Mouse (Mus musculus) kidney, adult 2 months (tissue): ENCODE measurements around the gene Zfp746. TPM values are rescaled to one million over a fixed set of nuclear protein-coding genes. Genes with fewer than 3 reads are reported as not detected.
"Not testable (repeated sequence)": the region's sequence is repeated elsewhere in the genome, so short reads cannot be mapped to it uniquely, and the experiment has no call there.

ENCODE experiments used
- DNase-seq: peaks from one replicate; pipeline ENCODE4 v3.0.0; 2021
- H3K27ac ChIP-seq: fragments of 200-500 bp; 2 replicates; pipeline ENCODE4 v1.5.1; 2012; ENCODE audit warnings: low read depth, low read length, control low read depth, inconsistent platforms; ENCODE audit not compliant: insufficient read depth
- H3K27me3 ChIP-seq: fragments of 200-500 bp; replicated peaks from 2 replicates; pipeline ENCODE4 v1.6.1; 2012; ENCODE audit warnings: mild to moderate bottlenecking, moderate library complexity, low read length, inconsistent platforms; ENCODE audit not compliant: control insufficient read depth, insufficient read depth
- H3K36me3 ChIP-seq: fragments of 200-500 bp; 2 replicates; pipeline ENCODE4 v1.6.1; 2012; ENCODE audit warnings: mild to moderate bottlenecking, moderate library complexity, low read length, inconsistent platforms; ENCODE audit not compliant: control insufficient read depth, insufficient read depth
- H3K4me1 ChIP-seq: fragments of 200-500 bp; 2 replicates; pipeline ENCODE4 v1.6.1; 2011; ENCODE audit warnings: low read length; ENCODE audit not compliant: control insufficient read depth, insufficient read depth
- H3K4me3 ChIP-seq: fragments of 200-500 bp; 2 replicates; pipeline ENCODE4 v1.5.1; 2011; ENCODE audit warnings: mild to moderate bottlenecking, low read depth, low read length, control low read depth; ENCODE audit not compliant: insufficient read depth
- CTCF ChIP-seq: fragments of 200-500 bp; conservative IDR thresholded peaks from 2 replicates; pipeline ENCODE4 v1.5.1; 2011; ENCODE audit warnings: low read depth, mild to moderate bottlenecking, control low read depth, low read length, moderate library complexity, mixed read lengths; ENCODE audit not compliant: insufficient read depth, insufficient read length
- POLR2A ChIP-seq: fragments of 200-500 bp; IDR thresholded peaks from one replicate; pipeline ENCODE4 v1.6.1; 2011; ENCODE audit warnings: low read depth, low read length, control low read depth
- WGBS: fragments of 180-500 bp; shearing (Covaris S2); methylation state at CpG from one replicate; pipeline ENCODE4 v1.1.7; 2018; 5-methylcytosine and 5-hydroxymethylcytosine counted together
- polyA plus RNA-seq: library from polyadenylated mRNA; depleted of rRNA; stranded (reverse); fragments of >200 nt; gene quantifications from 2 replicates; pipeline ENCODE4 v1.2.3, GENCODE M21; 2012; rRNA removed

Zfp746 gene
- 14.8 and 17.4 TPM in 2 replicates for polyA plus RNA-seq

GRCm38 (mm10) chr6:48086471-48086878 is at the start of gene Zfp746:
Gene Zfp746 (minus strand): TSS chr6:48086593.
- H3K27ac ChIP-seq: peak within 1 kb of the TSS; percentile 76
- TF ChIP-seq POLR2A (peak; percentile 4), CTCF (peak; percentile 71)
- DNase-seq: peak; percentile 94
- H3K4me3 ChIP-seq: peak within 1 kb of the TSS; percentile 86
- H3K27me3 ChIP-seq: no peaks in the 10 kb centered on the region
- H3K36me3 ChIP-seq: no peaks in the 10 kb centered on the region; the same call in 1 of the 2 replicates
- peaks cover 10% of the 10 kb centered on the region for H3K4me1 ChIP-seq
- WGBS: under 1% methylated on average over 53 of the region's 53 CpGs

- not testable (repeated sequence) for DNase-seq, H3K27ac ChIP-seq, H3K4me3 ChIP-seq, H3K36me3 ChIP-seq, H3K4me1 ChIP-seq, H3K27me3 ChIP-seq
- WGBS: 79% methylated on average over 4 of the region's 4 CpGs
Observed at GRCm38 (mm10) chr6:48121092-48121491, 34.7 kb upstream of the Zfp746 start.

- no peaks in the 10 kb centered on the region for H3K4me1 ChIP-seq
- DNase-seq: no peak
- H3K4me3 ChIP-seq: no peak overlapping the region
- TF ChIP-seq CTCF: no peak
- no peak for TF ChIP-seq POLR2A
- no peaks in the 10 kb centered on the region for H3K36me3 ChIP-seq
- H3K27me3 ChIP-seq: peaks cover under 1% of the 10 kb centered on the region; the same call in 1 of the 2 replicates
- no peak overlapping the region for H3K27ac ChIP-seq
- 68% methylated on average over 3 of the region's 3 CpGs for WGBS
Observed at GRCm38 (mm10) chr6:48116036-48116435, 29.6 kb upstream of the Zfp746 start.

- Histone ChIP-seq H3K27ac (no peak overlapping the region), H3K4me3 (no peak overlapping the region), H3K4me1 (peaks cover 10% of the 10 kb centered on the region), H3K27me3 (no peaks in the 10 kb centered on the region), H3K36me3 (no peaks in the 10 kb centered on the region; the same call in 1 of the 2 replicates)
- no peak for DNase-seq
- WGBS: 44% methylated on average over 14 of the region's 14 CpGs
- TF ChIP-seq POLR2A (no peak), CTCF (no peak)
Observed at GRCm38 (mm10) chr6:48086957-48087715, 743 bp upstream of the Zfp746 start.

- Histone ChIP-seq H3K27me3 (no peaks in the 10 kb centered on the region), H3K36me3 (peaks cover 3% of the 10 kb centered on the region; the same call in 1 of the 2 replicates), H3K4me1 (peaks cover 10% of the 10 kb centered on the region), H3K27ac (peak overlapping the region; percentile 76), H3K4me3 (peak overlapping the region; percentile 86)
- WGBS: 2% methylated on average over 72 of the region's 72 CpGs
- peak; percentile 79 for DNase-seq
- 0 out of 2 replicates have a peak, but pooled peaks have one; percentile 13 for TF ChIP-seq CTCF
- no peak for TF ChIP-seq POLR2A
Observed at GRCm38 (mm10) chr6:48085521-48086404, 630 bp downstream of the Zfp746 start.

GRCm38 (mm10) chr6:48083733-48084191 is 2.6 kb downstream of the Zfp746 start:
- no peak for TF ChIP-seq CTCF
- WGBS: 84% methylated on average over 6 of the region's 6 CpGs
- H3K27ac ChIP-seq: no peak overlapping the region
- H3K36me3 ChIP-seq: peaks cover 3% of the 10 kb centered on the region; the same call in 1 of the 2 replicates
- no peak overlapping the region for H3K4me3 ChIP-seq
- no peak for DNase-seq
- H3K4me1 ChIP-seq: peaks cover 10% of the 10 kb centered on the region
- H3K27me3 ChIP-seq: no peaks in the 10 kb centered on the region

- Histone ChIP-seq H3K27ac (no peak overlapping the region), H3K27me3 (no peaks in the 10 kb centered on the region), H3K36me3 (peaks cover 3% of the 10 kb centered on the region), H3K4me3 (no peak overlapping the region), H3K4me1 (peaks cover 10% of the 10 kb centered on the region)
- TF ChIP-seq POLR2A (no peak), CTCF (no peak)
- DNase-seq: no peak
- 84% methylated on average over 3 of the region's 3 CpGs for WGBS
Observed at GRCm38 (mm10) chr6:48081952-48082351, 4.4 kb downstream of the Zfp746 start.
